Mouse (Mus musculus) ovary, postnatal 10 days (tissue): Measurements from ENCODE around the gene Gm3259.
"Not testable (repeated sequence)": the region's sequence is repeated elsewhere in the genome, so short reads cannot be mapped to it uniquely, and the experiment has no call there.

Experiments
- DNase-seq: peaks from one replicate; pipeline ENCODE4 v3.0.0; 2022; ENCODE audit warnings: low spot score

The Gm3259 gene

DNA sequence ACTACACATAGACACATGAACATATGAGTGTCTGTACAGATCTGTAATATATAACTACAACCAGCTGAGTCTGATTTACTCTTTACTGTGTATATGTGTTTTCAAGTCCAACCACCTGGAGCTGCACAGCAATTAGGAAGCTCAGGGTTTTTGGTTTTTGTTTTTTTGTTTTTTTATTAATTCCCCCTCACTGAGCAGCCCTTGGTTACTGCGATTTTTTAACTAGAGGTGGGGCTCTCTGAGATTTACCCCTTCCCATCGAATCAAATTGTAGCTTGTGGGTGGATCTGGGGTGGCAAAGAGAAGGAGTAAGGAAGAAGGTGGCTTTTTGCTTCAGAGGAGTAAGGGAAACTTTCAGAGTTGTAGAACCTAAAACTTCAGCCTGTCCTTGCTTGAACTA is at the start of gene Gm3259:
TSS of gene Gm3259 (plus strand) at position 301 of the 400 bp plus-strand sequence.
- not testable (repeated sequence) for DNase-seq

DNA sequence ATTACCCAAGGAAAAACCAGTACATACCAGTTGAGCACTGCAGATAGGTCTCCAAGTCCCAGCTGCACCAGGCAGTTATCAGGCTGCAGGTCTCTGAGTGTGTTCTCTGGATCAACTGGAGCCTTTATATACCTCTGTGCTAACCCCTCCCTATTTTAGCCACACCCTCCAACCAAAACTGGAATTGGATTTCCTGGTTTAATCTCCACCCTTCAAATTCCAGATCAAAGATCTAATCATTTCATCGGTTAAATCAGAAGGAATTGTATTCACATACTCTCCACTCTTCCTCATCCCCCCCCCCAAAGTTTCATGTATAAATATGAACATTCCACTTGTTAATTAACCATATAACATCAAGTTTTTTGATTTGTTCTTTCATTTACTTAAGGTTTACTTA is 33.0 kb upstream of the Gm3259 start, which contains the start of gene Gm10424:
TSS of gene Gm10424 (minus strand) at position 101 of the 400 bp plus-strand sequence.
- not testable (repeated sequence) for DNase-seq
